Mouse (Mus musculus) adrenal gland, postnatal 36 days (tissue): ENCODE data around the gene Bbs10. TPM values are rescaled to one million over a fixed set of nuclear protein-coding genes. Genes with fewer than 3 reads are reported as not detected.

Experiments used
- DNase-seq, 2 experiments: peaks; one replicate each; pipeline ENCODE4 v3.0.0; 2021; ENCODE audit warnings: mixed read lengths in 1 of 2
- long read RNA-seq, 2 experiments: library from polyadenylated mRNA; stranded (forward); transcript quantifications; one replicate each; pipeline ENCODE4 v2.0.0; 2021; ENCODE audit warnings: borderline sequencing depth in 2 of 2
- total RNA-seq, 2 experiments: library from RNA; stranded (reverse); gene quantifications; 2 replicates each; pipeline ENCODE4 v1.2.3; 2021

The Bbs10 gene
- 1 to 10 TPM; 3.8 to 6.7 TPM for total RNA-seq
- long read RNA-seq, experiment 1, transcript Bbs10-201 (2 exons, 2,744 nt), result major isoform, 12 of 14 reads
- long read RNA-seq, experiment 1, partial matches to known transcripts, result 0 of 14 reads
- long read RNA-seq, experiment 1, other reads (novel, unspliced or antisense), result 0 of 14 reads
- long read RNA-seq, experiment 2, partial matches to known transcripts, result 0 of 2 reads
- long read RNA-seq, experiment 2, other reads (novel, unspliced or antisense), result 0 of 2 reads

DNA sequence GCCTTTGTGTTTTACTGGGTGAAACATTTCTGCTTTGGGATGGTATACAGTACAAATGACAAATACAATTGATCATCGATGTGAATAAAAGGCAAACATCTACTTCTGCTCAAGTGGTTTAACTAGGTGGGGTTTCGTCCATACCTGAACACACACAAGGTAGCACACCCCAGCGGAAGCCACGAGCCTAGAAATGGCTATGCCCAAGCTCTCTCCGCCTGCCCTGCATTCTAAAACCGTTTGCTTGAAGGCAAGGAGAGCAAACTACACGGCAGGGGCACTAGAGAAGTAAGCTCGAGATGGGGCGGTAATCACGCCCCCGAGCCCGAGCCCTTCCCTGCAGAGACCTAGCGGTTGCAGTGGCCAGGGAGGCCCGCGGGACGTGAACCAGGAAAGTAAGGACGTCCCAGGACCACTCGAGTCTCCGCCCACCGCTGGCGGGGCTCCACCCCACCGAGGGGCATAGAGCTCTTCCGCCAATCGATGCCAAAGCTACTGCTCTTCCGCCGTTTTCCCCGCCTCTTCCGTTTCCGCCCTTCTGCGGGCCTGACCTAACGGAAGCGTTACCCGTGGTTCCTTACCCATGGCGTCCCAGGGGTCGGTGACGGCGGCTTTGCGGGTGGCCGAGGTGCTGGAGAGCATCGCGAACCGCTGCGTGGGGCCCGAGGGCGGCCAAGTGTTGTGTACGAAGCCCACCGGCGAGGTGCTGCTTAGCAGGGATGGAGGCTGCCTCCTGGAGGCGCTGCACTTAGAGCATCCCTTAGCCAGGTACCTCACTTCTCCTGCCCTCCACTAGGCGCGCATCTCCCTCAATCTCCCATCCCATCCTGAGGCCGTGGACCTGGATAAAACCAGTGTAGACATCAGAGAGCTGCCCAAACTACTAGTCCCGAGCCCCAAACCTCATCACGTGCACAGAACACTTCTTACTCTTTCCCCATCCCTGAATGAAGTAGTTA, at the start of gene Bbs10:
Bbs10 (plus strand) TSS at position 540 of the 959 bp plus-strand sequence.
- peak; percentile 97 to 99 for DNase-seq

- no peak for DNase-seq
These were observed 48.3 kb upstream of the Bbs10 start for GRCm38 (mm10) chr10:111250192-111250591.

- no peak for DNase-seq
These were observed 46.8 kb upstream of the Bbs10 start for GRCm38 (mm10) chr10:111251666-111252065.

DNA sequence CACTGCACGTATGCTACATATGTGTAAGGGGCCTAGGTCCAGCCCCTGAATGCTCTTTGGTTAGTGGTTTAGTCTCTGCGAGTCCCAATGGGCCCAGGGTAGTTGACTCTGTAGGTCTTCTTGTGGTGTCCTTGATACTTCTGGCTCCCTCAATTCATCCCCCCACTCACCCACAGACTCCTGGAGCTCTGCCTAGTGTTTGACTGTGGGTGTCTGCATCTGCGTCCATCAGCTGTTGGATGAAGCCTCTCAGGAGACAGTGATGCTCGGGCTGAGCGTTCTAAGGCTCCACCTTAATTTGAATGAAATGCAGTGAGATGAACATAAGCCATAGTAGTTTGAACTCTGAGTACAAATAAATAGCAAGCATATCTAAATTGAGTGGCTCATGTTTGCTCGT, 43.3 kb upstream of the Bbs10 start:
- no peak for DNase-seq

DNA sequence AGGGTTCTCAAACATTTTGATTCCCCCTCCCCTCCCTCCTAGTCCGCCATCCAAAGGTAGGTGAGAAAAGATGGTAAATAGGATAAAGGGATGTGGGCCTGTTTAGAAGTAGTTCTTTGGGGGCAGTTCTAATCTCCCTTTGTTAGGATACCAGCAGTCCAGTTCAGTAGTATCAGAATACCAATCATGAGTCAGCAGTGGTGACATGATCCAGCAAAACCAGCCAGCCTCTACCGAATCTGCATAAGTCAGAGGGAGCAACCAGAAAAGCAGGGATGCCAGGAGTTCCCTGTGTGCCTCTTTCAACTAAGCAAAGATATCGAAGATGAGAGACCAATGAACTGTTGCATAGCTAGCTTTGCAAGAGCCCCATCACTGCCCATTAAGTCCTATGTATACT, 42.3 kb upstream of the Bbs10 start:
- DNase-seq, result no peak

GRCm38 (mm10) chr10:111257358-111257757, 41.1 kb upstream of the Bbs10 start:
- DNase-seq, result no peak

DNA sequence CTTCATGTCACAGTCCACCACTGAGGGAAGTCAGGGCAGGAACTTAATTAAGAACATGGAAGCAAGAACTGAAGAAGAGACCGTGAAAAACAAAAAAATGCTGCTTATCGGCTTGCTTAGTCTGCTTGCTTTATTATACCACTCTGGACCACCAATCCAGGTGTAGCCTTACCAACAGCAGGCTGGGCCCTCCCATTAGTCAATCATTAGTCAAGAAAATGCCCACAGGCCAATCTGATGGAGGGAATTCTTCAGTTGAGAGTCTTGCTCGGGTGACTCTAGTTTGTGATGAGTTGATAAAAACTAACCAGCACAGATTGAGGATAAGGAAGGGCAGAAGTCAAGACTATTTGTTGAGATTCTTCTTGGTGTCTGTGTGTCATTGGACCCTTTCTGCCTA, 40.2 kb upstream of the Bbs10 start:
- DNase-seq, result no peak

GRCm38 (mm10) chr10:111271687-111272086, 26.8 kb upstream of the Bbs10 start:
- DNase-seq, result no peak

DNA sequence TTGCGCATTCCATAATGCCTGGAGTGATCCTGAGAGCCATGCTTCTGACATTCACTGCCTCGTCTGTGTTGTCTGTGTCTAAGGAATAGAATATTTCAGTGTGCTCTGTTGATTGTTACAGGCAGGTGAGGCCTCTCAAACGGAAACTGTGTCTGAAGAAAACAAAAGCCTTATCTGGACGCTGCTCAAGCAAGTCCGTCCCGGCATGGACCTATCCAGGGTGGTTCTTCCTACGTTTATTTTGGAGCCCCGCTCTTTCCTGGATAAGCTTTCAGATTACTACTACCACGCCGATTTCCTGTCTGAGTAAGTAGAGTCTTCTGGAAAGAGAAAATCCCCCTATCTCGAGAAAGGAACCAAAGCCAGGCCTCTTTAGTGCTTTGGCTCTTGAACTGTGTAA, 25.6 kb upstream of the Bbs10 start:
- no peak for DNase-seq

DNA sequence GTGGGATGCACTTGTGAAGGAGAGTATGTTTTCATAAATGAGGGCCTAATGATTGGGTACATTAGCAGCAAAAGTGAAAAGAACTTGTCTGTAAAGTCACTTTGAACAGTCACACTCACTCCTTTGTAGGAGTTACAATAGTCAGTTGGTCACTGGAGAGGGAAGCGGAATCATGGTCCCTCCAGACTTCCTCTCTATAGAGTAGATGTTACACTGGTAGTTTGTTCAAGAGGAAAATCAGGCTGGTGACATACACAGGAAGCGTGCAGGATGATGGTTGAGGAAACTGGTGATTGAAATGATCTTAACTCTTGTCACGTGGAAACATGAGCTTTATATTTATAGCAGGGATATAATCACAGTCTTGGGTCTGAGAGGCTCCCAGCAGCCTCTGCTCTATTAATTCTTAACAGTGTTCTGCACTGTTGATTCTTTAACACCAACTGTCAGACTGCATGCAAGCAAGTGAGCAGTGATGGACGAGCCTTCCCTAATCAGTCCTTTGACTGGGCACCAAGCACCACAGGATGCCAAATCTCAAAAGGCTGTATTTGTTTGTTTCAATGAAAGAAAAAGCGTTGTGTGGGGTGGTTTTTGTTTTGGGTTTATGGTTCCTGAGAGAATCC, 24.9 kb upstream of the Bbs10 start:
- no peak for DNase-seq

DNA sequence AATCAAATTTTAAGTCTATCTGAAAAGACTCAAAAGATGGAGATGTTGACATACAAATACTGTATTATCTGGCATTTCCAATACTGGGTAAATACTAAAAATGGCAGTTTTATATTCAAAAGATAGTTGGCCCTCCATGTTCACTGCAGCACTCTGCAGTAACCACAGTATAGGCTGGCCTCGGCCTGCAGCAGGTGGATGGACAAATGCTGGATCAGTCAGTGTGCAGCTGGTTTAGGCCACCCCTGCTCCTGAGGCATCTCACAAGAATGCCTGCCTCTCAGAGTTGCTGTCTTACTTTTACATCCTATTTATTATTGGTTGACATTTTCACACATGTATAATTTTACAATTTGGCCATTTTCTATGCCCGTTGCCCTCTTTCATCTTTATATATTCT, 22.7 kb upstream of the Bbs10 start:
- DNase-seq, result no peak

- no peak for DNase-seq
These were observed 848 bp upstream of the Bbs10 start for GRCm38 (mm10) chr10:111297631-111298030.

- DNase-seq, result peak; percentile 16 to 18
These were observed 1.1 kb downstream of the Bbs10 start for GRCm38 (mm10) chr10:111299591-111299990.

DNA sequence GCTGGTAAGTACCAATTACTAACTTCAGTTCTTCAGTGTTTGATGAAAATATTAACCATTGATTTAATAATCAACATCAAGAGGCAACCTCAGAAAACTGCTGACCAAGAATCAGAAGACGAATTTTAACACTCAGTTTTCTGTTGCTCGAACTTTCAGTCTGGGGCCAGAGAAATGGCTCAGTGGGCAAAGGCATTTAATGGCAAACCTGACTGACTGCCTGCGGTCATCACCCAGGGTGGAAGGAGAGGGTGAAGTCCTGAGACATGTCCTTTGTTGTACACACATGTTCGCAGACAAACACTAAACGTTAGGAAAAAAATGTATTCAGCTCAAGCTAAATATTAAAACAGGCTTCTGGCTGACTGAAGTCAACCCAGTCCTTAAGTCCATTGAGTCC, 2.6 kb downstream of the Bbs10 start:
- DNase-seq, result no peak

DNA sequence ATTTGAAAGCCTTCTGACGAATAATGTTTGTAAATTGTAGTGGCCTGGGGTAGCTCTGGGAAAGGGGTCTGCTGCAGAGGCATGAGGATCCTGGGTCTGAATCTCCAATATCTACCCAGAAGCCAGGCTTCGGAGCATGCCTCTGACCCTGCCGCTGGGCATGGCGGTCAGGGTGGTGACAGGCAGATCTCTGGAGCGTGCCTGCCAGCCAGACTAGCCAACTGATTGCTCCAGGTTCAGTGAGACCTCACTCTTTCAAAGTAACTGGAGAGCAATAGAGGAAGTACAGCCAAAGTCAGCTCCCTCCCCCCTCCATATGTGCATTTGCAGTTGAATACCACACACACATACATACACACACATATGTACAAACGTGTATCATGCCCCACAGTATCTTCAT, 4.0 kb downstream of the Bbs10 start:
- DNase-seq, result no peak

DNA sequence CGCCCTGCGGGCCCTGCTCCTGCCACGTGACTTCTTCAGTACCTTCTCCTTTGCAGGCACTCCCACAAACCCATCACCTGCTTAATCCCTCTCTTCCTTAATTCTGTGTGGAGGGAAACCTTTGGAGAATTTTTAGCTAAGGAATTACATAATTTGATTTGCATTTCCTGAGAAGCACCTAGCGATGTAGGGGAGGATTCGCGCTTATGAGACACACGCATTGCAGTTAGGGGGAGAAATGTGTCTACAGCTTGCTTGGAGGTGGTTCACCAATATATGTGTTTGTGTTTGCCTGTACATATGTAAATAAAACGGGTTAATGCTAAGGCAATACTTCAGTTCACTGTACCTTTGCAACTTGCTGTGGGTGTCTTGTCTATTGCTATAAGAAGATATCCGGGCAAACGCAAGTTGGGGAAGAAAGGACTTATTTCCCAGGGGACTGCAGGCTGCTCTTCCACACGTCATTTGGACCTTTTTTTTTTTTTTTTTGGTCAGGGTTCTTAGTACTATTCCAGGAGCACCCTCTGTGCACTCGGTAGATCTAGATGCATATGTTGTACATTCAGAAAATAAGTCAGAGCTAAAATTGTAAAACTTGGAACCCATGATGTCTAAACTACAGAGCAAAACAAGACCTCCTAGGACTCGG, 10.5 kb downstream of the Bbs10 start:
- DNase-seq, result no peak

- DNase-seq, result no peak
These were observed 14.8 kb downstream of the Bbs10 start for GRCm38 (mm10) chr10:111313282-111313681.

GRCm38 (mm10) chr10:111314636-111315395, 16.3 kb downstream of the Bbs10 start:
- peak in 1 of 2 experiments; percentile 14 for DNase-seq

DNA sequence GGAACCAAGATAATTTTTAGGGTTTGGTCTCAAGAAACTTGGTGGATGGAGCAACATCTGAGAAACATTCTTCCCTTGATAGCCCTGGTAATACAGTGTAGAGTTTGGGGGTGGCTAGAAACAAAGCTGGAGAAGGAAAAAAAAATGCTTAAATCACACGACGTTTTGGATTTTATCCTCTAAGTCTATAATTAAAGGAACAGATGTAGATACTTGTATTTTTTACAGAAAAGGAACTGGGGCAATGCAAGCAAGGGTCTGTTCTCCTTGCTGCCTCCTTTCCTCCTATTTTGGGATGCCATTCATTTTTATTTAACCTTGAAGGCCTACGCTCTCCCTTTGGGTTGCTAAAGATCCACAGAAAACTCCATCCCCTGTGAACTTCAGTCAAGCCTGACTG, 17.5 kb downstream of the Bbs10 start:
- DNase-seq, result no peak

GRCm38 (mm10) chr10:111318021-111318420, 19.5 kb downstream of the Bbs10 start:
- peak in 1 of 2 experiments; percentile 18 for DNase-seq

- DNase-seq, result no peak
These were observed 20.5 kb downstream of the Bbs10 start for GRCm38 (mm10) chr10:111318805-111319500.
